Mouse (Mus musculus) liver, embryonic 14.5 days (tissue): ENCODE data around the gene Herc2.

ENCODE experiments used
- CTCF ChIP-seq: IDR thresholded peaks from 2 replicates; pipeline ENCODE4 v1.5.1; 2016; ENCODE audit warnings: antibody characterized with exemption, low read depth, control low read depth
- EP300 ChIP-seq: IDR thresholded peaks from 2 replicates; pipeline ENCODE4 v1.6.1; 2016; ENCODE audit warnings: antibody characterized with exemption, low read depth

DNA sequence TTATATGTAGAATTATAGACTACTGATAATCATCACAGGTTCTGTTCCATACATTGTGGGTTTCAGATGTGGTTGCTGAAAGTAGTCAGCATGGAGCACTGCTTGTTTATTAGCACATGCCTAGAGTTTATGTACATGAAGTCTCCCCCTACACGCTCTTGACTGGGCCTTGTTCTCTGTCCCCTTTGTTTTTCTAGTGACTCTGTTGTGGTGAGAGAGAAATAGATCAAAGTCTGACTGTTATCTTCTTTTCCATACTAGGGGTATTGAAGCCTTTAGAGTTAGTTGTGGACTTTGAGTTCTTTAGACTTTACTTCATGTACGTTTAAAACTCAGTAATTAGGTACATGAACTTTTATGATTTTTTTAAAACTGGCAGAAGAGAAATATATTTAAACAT, 33.0 kb downstream of the Herc2 start:
- no peak for TF ChIP-seq CTCF
- TF ChIP-seq EP300: no peak
